Mouse (Mus musculus) midbrain, embryonic 16.5 days (tissue): ENCODE results near the gene Tbk1. TPM values are rescaled to one million over a fixed set of nuclear protein-coding genes. Genes with fewer than 3 reads are reported as not detected.

Source experiments
- ATAC-seq: fragments of 200-750 bp; cut with Nextera tagmentation; 2 replicates; pipeline ENCODE4 v1.8.0; 2017; ENCODE audit warnings: moderate TSS enrichment
- H3K27ac ChIP-seq: fragments of 300-500 bp; sonication (generic); 2 replicates; pipeline ENCODE4 v1.5.1; 2014; ENCODE audit warnings: mild to moderate bottlenecking, low read length, mixed read lengths
- H3K27me3 ChIP-seq: fragments of 300-500 bp; sonication (generic); 2 replicates; pipeline ENCODE4 v1.6.1; 2014; ENCODE audit warnings: low read depth, low read length, mixed read lengths; ENCODE audit not compliant: control insufficient read depth, insufficient read depth
- H3K36me3 ChIP-seq: fragments of 300-500 bp; sonication (generic); 2 replicates; pipeline ENCODE4 v1.6.1; 2014; ENCODE audit warnings: mild to moderate bottlenecking, low read length, moderate library complexity, mixed read lengths; ENCODE audit not compliant: control insufficient read depth, insufficient read depth
- H3K4me1 ChIP-seq: fragments of 300-500 bp; sonication (generic); 2 replicates; pipeline ENCODE4 v1.6.1; 2014; ENCODE audit warnings: mild to moderate bottlenecking, low read length, mixed read lengths; ENCODE audit not compliant: control insufficient read depth, insufficient read depth
- H3K4me2 ChIP-seq: fragments of 300-500 bp; sonication (generic); 2 replicates; pipeline ENCODE4 v1.6.1; 2014; ENCODE audit warnings: mild to moderate bottlenecking, low read length, mixed read lengths
- H3K4me3 ChIP-seq: fragments of 300-500 bp; sonication (generic); 2 replicates; pipeline ENCODE4 v1.5.1; 2014; ENCODE audit warnings: low read depth, mild to moderate bottlenecking, low read length, moderate library complexity, mixed read lengths
- H3K9ac ChIP-seq: fragments of 300-500 bp; sonication (generic); 2 replicates; pipeline ENCODE4 v1.6.1; 2014; ENCODE audit warnings: low read depth, low read length, mixed read lengths
- H3K9me3 ChIP-seq: fragments of 300-500 bp; sonication (generic); replicated peaks from 2 replicates; pipeline ENCODE4 v1.6.1; 2014; ENCODE audit warnings: mild to moderate bottlenecking, low read length, mixed read lengths; ENCODE audit not compliant: control insufficient read depth, poor library complexity, severe bottlenecking
- WGBS: fragments of 180-500 bp; shearing (Covaris S2); extraction: QIAGEN DNeasy Blood & Tissue Kit; methylation state at CpG from one replicate; pipeline ENCODE4 v1.1.7; 2014; 5-methylcytosine and 5-hydroxymethylcytosine counted together
- microRNA-seq: library from miRNA; unstranded; fragments of <30 nt; microRNA quantifications from one replicate; pipeline ENCODE4, GENCODE M21; 2017
- polyA plus RNA-seq: library from polyadenylated mRNA; unstranded; fragments of >200 nt; fragmentation: Nextera tagmentation; extraction: Ambion mirVana; gene quantifications from 2 replicates; pipeline ENCODE4 v1.2.1, GENCODE M21; 2015

The Tbk1 gene
- polyA plus RNA-seq, 1 experiment from 2014 or later: 35.9 TPM

- whole genome bisulfite sequencing: 76% methylated on average over 5 of the region's 5 CpGs
- H3K4me2 ChIP-seq: no peak overlapping the region
- H3K27ac ChIP-seq: no peak overlapping the region
- peaks cover 10% of the 10 kb centered on the region for H3K4me1 ChIP-seq
- H3K27me3 ChIP-seq: no peaks in the 10 kb centered on the region
- ATAC-seq: no peak
- H3K9ac ChIP-seq: no peak overlapping the region
- no peaks in the 10 kb centered on the region for H3K9me3 ChIP-seq
- no peak overlapping the region for H3K4me3 ChIP-seq
- H3K36me3 ChIP-seq: no peaks in the 10 kb centered on the region
Measured at GRCm38 (mm10) chr10:121501160-121501559, 85.4 kb downstream of the Tbk1 start.

- no peak overlapping the region for H3K9ac ChIP-seq
- no peak overlapping the region for H3K4me3 ChIP-seq
- peaks cover 4% of the 10 kb centered on the region; the same call in 1 of the 2 replicates for H3K4me1 ChIP-seq
- no peak overlapping the region for H3K4me2 ChIP-seq
- no peak for ATAC-seq
- H3K9me3 ChIP-seq: no peaks in the 10 kb centered on the region
- H3K27me3 ChIP-seq: no peaks in the 10 kb centered on the region
- no peaks in the 10 kb centered on the region for H3K36me3 ChIP-seq
- 75% methylated on average over 5 of the region's 5 CpGs for WGBS
- H3K27ac ChIP-seq: no peak overlapping the region
Measured at GRCm38 (mm10) chr10:121500034-121500433, 86.6 kb downstream of the Tbk1 start.

DNA sequence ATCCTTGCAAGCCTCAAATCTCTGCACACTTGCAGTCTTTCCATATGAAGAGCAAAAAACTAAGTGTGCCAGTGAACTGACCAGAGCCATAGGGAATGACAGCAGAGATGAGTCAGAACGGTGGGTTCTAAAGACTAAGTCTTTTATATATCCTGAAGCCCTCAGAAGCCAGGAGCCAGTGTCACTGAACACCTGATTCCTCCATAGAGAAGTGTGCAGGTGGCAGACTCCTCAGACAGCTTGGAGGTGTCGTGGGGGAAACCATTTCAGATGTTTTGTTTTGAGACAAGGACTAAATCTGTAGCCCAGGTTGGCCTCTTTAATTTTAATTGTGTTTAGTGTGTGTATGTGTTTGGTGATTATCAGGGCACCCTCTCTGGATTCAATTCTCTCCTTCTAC is 87.5 kb downstream of the Tbk1 start:
- no peak overlapping the region for H3K4me2 ChIP-seq
- no peak overlapping the region for H3K9ac ChIP-seq
- H3K9me3 ChIP-seq: no peaks in the 10 kb centered on the region
- ATAC-seq: no peak
- no peak overlapping the region for H3K4me3 ChIP-seq
- H3K27ac ChIP-seq: no peak overlapping the region
- no peaks in the 10 kb centered on the region for H3K27me3 ChIP-seq
- no peaks in the 10 kb centered on the region for H3K36me3 ChIP-seq
- WGBS: 69% methylated on average over 2 of the region's 2 CpGs
- no peaks in the 10 kb centered on the region for H3K4me1 ChIP-seq

DNA sequence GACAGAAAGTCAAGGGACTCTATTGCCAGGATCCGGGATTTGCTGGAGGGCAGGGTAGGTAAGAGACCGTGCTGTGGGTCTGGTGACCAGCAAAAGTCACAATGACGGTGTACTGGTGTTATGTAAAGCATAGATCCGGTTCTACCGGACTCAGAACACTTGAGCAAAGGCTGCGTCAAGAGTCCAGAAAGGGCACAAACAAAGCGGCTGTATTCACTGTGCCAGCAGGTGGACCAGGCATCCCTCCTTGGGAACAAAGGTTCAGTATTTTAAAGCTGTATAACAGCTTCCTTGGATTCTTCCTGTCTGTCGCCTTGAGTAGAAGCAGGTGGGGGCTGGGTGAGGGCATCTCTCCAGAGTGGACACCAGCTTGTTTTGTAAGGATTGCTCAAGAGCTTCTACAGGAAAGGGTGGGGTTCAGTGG is 88.1 kb downstream of the Tbk1 start:
- Histone ChIP-seq H3K27ac (no peak overlapping the region), H3K4me3 (no peak overlapping the region), H3K4me2 (no peak overlapping the region), H3K4me1 (no peaks in the 10 kb centered on the region), H3K36me3 (no peaks in the 10 kb centered on the region), H3K9ac (no peak overlapping the region), H3K27me3 (no peaks in the 10 kb centered on the region), H3K9me3 (no peaks in the 10 kb centered on the region)
- ATAC-seq: no peak
- WGBS: 75% methylated on average over 8 of the region's 8 CpGs

GRCm38 (mm10) chr10:121497968-121498367 is 88.6 kb downstream of the Tbk1 start:
- ATAC-seq: no peak
- Histone ChIP-seq H3K4me3 (no peak overlapping the region), H3K9ac (no peak overlapping the region), H3K4me1 (no peaks in the 10 kb centered on the region), H3K27ac (no peak overlapping the region), H3K27me3 (no peaks in the 10 kb centered on the region), H3K9me3 (no peaks in the 10 kb centered on the region), H3K36me3 (no peaks in the 10 kb centered on the region), H3K4me2 (no peak overlapping the region)
- WGBS: 80% methylated on average over 7 of the region's 7 CpGs

- no peaks in the 10 kb centered on the region for H3K36me3 ChIP-seq
- no peaks in the 10 kb centered on the region for H3K9me3 ChIP-seq
- no peak overlapping the region for H3K27ac ChIP-seq
- no peak overlapping the region for H3K4me3 ChIP-seq
- no peak for ATAC-seq
- no peak overlapping the region for H3K9ac ChIP-seq
- H3K4me2 ChIP-seq: no peak overlapping the region
- no peaks in the 10 kb centered on the region for H3K27me3 ChIP-seq
- 84% methylated on average over 7 of the region's 7 CpGs for WGBS
- H3K4me1 ChIP-seq: no peaks in the 10 kb centered on the region
Measured at GRCm38 (mm10) chr10:121496616-121497015, 90.0 kb downstream of the Tbk1 start.

Small RNA genes lying within 50 kb of the gene (microRNA-seq; reads per million reads assigned to microRNA genes)
- gene Gm24330: not detected

Other genes starting within 250 kb of the Tbk1 start
- gene Tbc1d30, start 235.5 kb downstream of the Tbk1 start, polyA plus RNA-seq: 14.7 and 15.1 TPM in 2 replicates
- 38.3 and 38.6 TPM in 2 replicates for gene Gns, start 221.7 kb downstream of the Tbk1 start, polyA plus RNA-seq
- 4.2 and 4.6 TPM in 2 replicates for gene Rassf3, start 110.4 kb downstream of the Tbk1 start, polyA plus RNA-seq
- gene Xpot, start 39.5 kb upstream of the Tbk1 start, polyA plus RNA-seq: 30.7 and 32.0 TPM in 2 replicates
- 0.24 and 0.44 TPM in 2 replicates for gene D930020B18Rik, start 54.8 kb upstream of the Tbk1 start, polyA plus RNA-seq
- 2.3 and 2.4 TPM in 2 replicates for gene BC048403, start 153.2 kb upstream of the Tbk1 start, polyA plus RNA-seq